13 mouse cellular contexts compared by ENCODE assay signal in genomic region chr2:143723231-143723630, GRCm38 (mm10).
DNase-seq lines count a peak whose midpoint lies in the region; ATAC-seq and TF ChIP-seq lines count a peak whose summit lies in the region.
"Had no signal": no experiment of that assay in that cellular context is flagged by ENCODE, and none has a peak within 500 bp of the region (broad histone marks: within the 10 kb centered on the region; RNA-seq: fewer than 3 reads in every experiment).

No protein-coding gene starts in this region.

- H3K27ac ChIP-seq in cerebellum, adult 2 months (ENCODE audit: insufficient read depth, low read length), result no peak overlapping the region
- H3K27ac ChIP-seq in hindbrain, postnatal 0 days, result no peak overlapping the region
- no peak overlapping the region for H3K27ac ChIP-seq in hindbrain, embryonic 16.5 days (ENCODE audit: low read depth, low read length)
- H3K27ac ChIP-seq: hindbrain, embryonic 15.5 days; liver, embryonic 15.5 days; neural tube, embryonic 13.5 days had no signal

- TF ChIP-seq CTCF in cerebellum, adult 2 months (IDR thresholded peaks at IDR 0.05; ENCODE audit: borderline replicate concordance, insufficient read depth, low read depth, low read length), result peak; percentile 26; the same call in 1 of the 2 replicates
- TF ChIP-seq CTCF in hindbrain, postnatal 0 days (IDR thresholded peaks at IDR 0.05; ENCODE audit: low read depth), result peak; percentile 40

- DNase-seq in cerebellum, adult 2 months, result no peak
- no peak for DNase-seq in cerebellum, adult 11 months
- peak; percentile 37 for DNase-seq in hindbrain, postnatal 0 days (ENCODE audit: low spot score)
- peak; percentile 32 for DNase-seq in right cerebral cortex, postnatal 4 days
- DNase-seq in right cerebral cortex, postnatal 25 days, result no peak
- DNase-seq in gastrocnemius, postnatal 4 days (ENCODE audit: low spot score in 2 of 2), result no peak

- H3K4me1 ChIP-seq in cerebellum, adult 2 months (ENCODE audit: control insufficient read depth, insufficient read depth, low read length), result peaks cover 3% of the 10 kb centered on the region
- H3K4me1 ChIP-seq in hindbrain, postnatal 0 days (ENCODE audit: insufficient read depth, low read length), result no peaks in the 10 kb centered on the region
- H3K4me1 ChIP-seq in hindbrain, embryonic 16.5 days (ENCODE audit: control insufficient read depth, insufficient read depth, low read depth, low read length), result no peaks in the 10 kb centered on the region
- H3K4me1 ChIP-seq: heart, embryonic 12.5 days; hindbrain, embryonic 15.5 days; liver, embryonic 15.5 days had no signal

- H3K4me2 ChIP-seq in hindbrain, postnatal 0 days (ENCODE audit: low read depth, low read length), result no peak overlapping the region
- no peak overlapping the region for H3K4me2 ChIP-seq in hindbrain, embryonic 16.5 days (ENCODE audit: low read length)
- H3K4me2 ChIP-seq: heart, embryonic 12.5 days; hindbrain, embryonic 15.5 days; liver, embryonic 15.5 days; midbrain, embryonic 11.5 days; neural tube, embryonic 13.5 days had no signal

- no peak for TF ChIP-seq POLR2A in cerebellum, adult 2 months (IDR thresholded peaks at IDR 0.05; ENCODE audit: borderline replicate concordance, insufficient read depth, low read length)

- H3K36me3 ChIP-seq in hindbrain, postnatal 0 days (ENCODE audit: insufficient read depth, low read length), result no peaks in the 10 kb centered on the region
- peaks cover 2% of the 10 kb centered on the region; the same call in 1 of the 2 replicates for H3K36me3 ChIP-seq in hindbrain, embryonic 16.5 days (ENCODE audit: control insufficient read depth, insufficient read depth, low read length)
- H3K36me3 ChIP-seq: heart, embryonic 12.5 days; hindbrain, embryonic 15.5 days; liver, embryonic 15.5 days; neural tube, embryonic 13.5 days had no signal

- no peaks in the 10 kb centered on the region for H3K9me3 ChIP-seq in hindbrain, postnatal 0 days (ENCODE audit: low read length)
- H3K9me3 ChIP-seq in hindbrain, embryonic 16.5 days (ENCODE audit: control insufficient read depth, low read length), result no peaks in the 10 kb centered on the region
- H3K9me3 ChIP-seq: heart, embryonic 12.5 days; hindbrain, embryonic 15.5 days; liver, embryonic 15.5 days; neural tube, embryonic 13.5 days had no signal

- no peaks in the 10 kb centered on the region for H3K27me3 ChIP-seq in cerebellum, adult 2 months (ENCODE audit: control insufficient read depth, insufficient read depth, low read length)
- no peaks in the 10 kb centered on the region for H3K27me3 ChIP-seq in hindbrain, postnatal 0 days (ENCODE audit: insufficient read depth, low read length)
- H3K27me3 ChIP-seq in hindbrain, embryonic 16.5 days (replicated peaks; ENCODE audit: control insufficient read depth, insufficient read depth, low read length), result no peaks in the 10 kb centered on the region
- H3K27me3 ChIP-seq: heart, embryonic 12.5 days; hindbrain, embryonic 15.5 days; liver, embryonic 15.5 days; neural tube, embryonic 13.5 days had no signal

- no peak overlapping the region for H3K4me3 ChIP-seq in cerebellum, adult 2 months (replicated peaks; ENCODE audit: insufficient read depth, low read depth, low read length)
- H3K4me3 ChIP-seq in hindbrain, postnatal 0 days (ENCODE audit: low read length), result no peak overlapping the region
- no peak overlapping the region for H3K4me3 ChIP-seq in hindbrain, embryonic 16.5 days (ENCODE audit: low read length)
- H3K4me3 ChIP-seq: heart, embryonic 12.5 days; hindbrain, embryonic 15.5 days; liver, embryonic 15.5 days; neural tube, embryonic 13.5 days had no signal

- 19% methylated on average over 4 of the region's 4 CpGs for WGBS in cerebellum, adult 2 months
- 24% methylated on average over 4 of the region's 4 CpGs for WGBS in hindbrain, postnatal 0 days
- 22% methylated on average over 4 of the region's 4 CpGs for WGBS in hindbrain, embryonic 16.5 days

- H3K9ac ChIP-seq in hindbrain, postnatal 0 days (replicated peaks; ENCODE audit: low read length), result no peak overlapping the region
- H3K9ac ChIP-seq in hindbrain, embryonic 16.5 days (ENCODE audit: low read depth, low read length), result no peak overlapping the region
- H3K9ac ChIP-seq: heart, embryonic 12.5 days; hindbrain, embryonic 15.5 days; liver, embryonic 15.5 days; neural tube, embryonic 13.5 days had no signal

- no peak for ATAC-seq in hindbrain, postnatal 0 days
- no peak for ATAC-seq in hindbrain, embryonic 16.5 days
- ATAC-seq in activated CD4-positive, CD25-positive, alpha-beta regulatory T cell, adult 4 months, result no peak

Comparison
In these comparisons a context has a peak if more than half of its experiments do, and no peak if none do; other contexts are left out.
1. DNase-seq: peak in hindbrain, postnatal 0 days (single experiment) and right cerebral cortex, postnatal 4 days (single experiment); none in cerebellum, adult 2 months (0 of 2), cerebellum, adult 11 months (single experiment), right cerebral cortex, postnatal 25 days (single experiment) and gastrocnemius, postnatal 4 days (0 of 2).